Mouse (Mus musculus) inflammation-experienced regulatory T-cells, adult 6 months (primary cell): ENCODE data around the gene Trmt13. TPM values are rescaled to one million over a fixed set of nuclear protein-coding genes. Genes with fewer than 3 reads are reported as not detected.

ENCODE experiments used
- ATAC-seq: one replicate; pipeline ENCODE4 v1.8.0; 2017
- polyA plus RNA-seq, 3 experiments: library from polyadenylated mRNA; unstranded; fragments of 100-300 nt; shearing (Covaris generic); gene quantifications; one replicate each; pipeline ENCODE4 v1.2.1; 2017

Trmt13 gene
- polyA plus RNA-seq, 3 experiments from 2014 or later = 26.7 to 41.0 (median 33.8) TPM

DNA sequence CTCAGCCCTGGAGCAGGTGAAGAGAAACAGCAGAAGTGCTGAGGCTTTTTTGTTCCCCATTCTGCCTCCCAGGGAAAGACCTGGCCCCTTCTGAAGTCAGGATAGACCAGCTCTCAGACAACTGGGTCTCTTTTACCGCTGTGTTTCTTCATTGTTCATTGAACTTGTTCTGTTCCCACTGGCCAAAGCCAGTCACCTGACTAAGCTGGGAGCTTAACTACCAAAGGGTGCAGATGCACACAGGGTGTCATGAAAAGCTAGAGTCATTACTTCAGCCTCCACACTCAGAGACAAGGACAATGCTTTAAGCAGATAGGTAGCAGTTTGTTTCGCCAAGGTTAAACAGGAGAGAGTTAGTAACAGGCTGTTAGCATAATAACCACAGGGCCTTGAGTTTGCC lies 72.3 kb downstream of the Trmt13 start:
- ATAC-seq = no peak

GRCm38 (mm10) chr3:116537200-116537573 lies 77.2 kb downstream of the Trmt13 start:
- no peak for ATAC-seq

DNA sequence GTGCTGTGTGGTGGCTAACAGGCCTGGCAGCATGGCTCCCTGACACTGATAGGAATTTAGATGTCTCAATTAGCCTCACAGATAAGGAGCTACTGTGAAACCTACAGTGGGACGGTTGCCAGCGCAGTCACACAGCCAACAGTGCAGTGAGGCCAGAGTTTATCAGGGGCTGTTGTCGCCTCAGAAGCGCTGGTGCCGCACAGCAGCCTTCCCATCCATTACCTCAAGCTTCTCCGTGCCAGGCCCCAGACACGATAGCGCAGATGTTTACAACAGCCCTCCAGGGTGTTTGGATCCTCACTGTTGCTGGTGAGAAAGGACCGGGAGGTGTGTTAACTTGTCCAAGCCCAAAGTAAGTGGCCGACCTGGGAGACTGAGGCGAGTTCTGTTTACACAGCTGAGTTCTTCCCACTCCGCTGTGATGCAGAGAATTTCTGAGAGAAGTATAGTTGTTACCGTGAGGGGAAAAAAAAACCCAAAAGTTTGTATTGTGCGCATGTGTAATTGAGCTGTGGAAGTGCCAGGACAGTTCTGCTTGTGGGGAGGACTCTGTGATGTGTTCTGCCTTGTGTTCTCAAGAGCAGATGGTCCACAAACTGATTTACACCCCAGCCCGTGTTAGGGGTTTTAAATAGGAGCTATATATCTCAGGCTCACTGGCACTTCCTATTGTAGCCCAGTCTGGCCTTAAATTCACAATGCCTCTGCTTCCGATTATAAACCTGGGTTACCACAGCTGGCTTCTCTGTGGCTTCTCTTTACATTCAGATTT lies 77.8 kb downstream of the Trmt13 start:
- no peak for ATAC-seq

Other genes starting within 250 kb of the Trmt13 start
- 10 to 100 TPM; 10.1 to 13.1 (median 12.5) TPM for gene Cdc14a, start 190.6 kb downstream of the Trmt13 start, polyA plus RNA-seq
- 10 to 100 TPM; 17.3 to 33.9 (median 19.5) TPM for gene Rtca, start 106.4 kb downstream of the Trmt13 start, polyA plus RNA-seq
- gene Dbt, start 101.5 kb downstream of the Trmt13 start, polyA plus RNA-seq = 10 to 100 TPM in 2 of 3 experiments, 1 to 10 TPM in 1; 10.0 to 15.1 (median 13.2) TPM
- gene Lrrc39, start 51.6 kb downstream of the Trmt13 start, polyA plus RNA-seq = 1 to 10 TPM in 1 of 3 experiments, under 1 TPM in 2; 0.58 to 1.0 (median 0.91) TPM
- gene Sass6, start 19.6 kb downstream of the Trmt13 start, polyA plus RNA-seq = 10 to 100 TPM in 2 of 3 experiments, 1 to 10 TPM in 1; 5.7 to 19.1 (median 12.1) TPM
- gene Mfsd14a, start 48.1 kb upstream of the Trmt13 start, polyA plus RNA-seq = 10 to 100 TPM; 89.9 to 95.2 (median 94.7) TPM
- not detected for gene Gm43191, start 66.7 kb upstream of the Trmt13 start, polyA plus RNA-seq
- gene Slc35a3, start 98.2 kb upstream of the Trmt13 start, polyA plus RNA-seq = 1 to 10 TPM; 6.4 to 8.8 (median 7.6) TPM
- gene Agl, start 193.6 kb upstream of the Trmt13 start, polyA plus RNA-seq = 1 to 10 TPM; 1.8 to 3.1 (median 1.8) TPM
- gene Frrs1, start 244.9 kb upstream of the Trmt13 start, polyA plus RNA-seq = 10 to 100 TPM; 11.5 to 44.9 (median 39.7) TPM